Mouse (Mus musculus): ENCODE measurements around the gene Slc25a45. TPM values are rescaled to one million over a fixed set of nuclear protein-coding genes. Genes with fewer than 3 reads are reported as not detected.

Gene Slc25a45
- 1.8 and 2.8 TPM in 2 replicates for polyA plus RNA-seq (2014; fragmentation: Nextera tagmentation; extraction: Ambion mirVana)

GRCm38 (mm10) chr19:5877618-5878361 lies at the start of gene Slc25a45:
TSS of gene Slc25a45 (plus strand) at chr19:5877808.
- peak; percentile 62; the same call in 1 of the 2 replicates for ATAC-seq (ENCODE audit: insufficient number of reproducible peaks, insufficient read depth, low FRiP score, low read depth)
- Histone ChIP-seq H3K4me1 (ENCODE audit: control insufficient read depth, insufficient read depth, low read length) (peaks cover 11% of the 10 kb centered on the region; the same call in 1 of the 2 replicates), H3K27ac (ENCODE audit: low read length) (peak within 1 kb of the TSS; percentile 33; the same call in 1 of the 2 replicates), H3K4me3 (ENCODE audit: low read depth, low read length) (no peak within 1 kb of the TSS), H3K9ac (replicated peaks; ENCODE audit: low read depth, low read length) (0 out of 2 replicates have a peak within 1 kb of the TSS, but pooled peaks have one; percentile 18), H3K36me3 (ENCODE audit: control insufficient read depth, insufficient read depth, low read length) (no peaks in the 10 kb centered on the region), H3K27me3 (ENCODE audit: control insufficient read depth, insufficient read depth, low read length) (no peaks in the 10 kb centered on the region), H3K9me3 (ENCODE audit: control insufficient read depth, low read depth, low read length) (no peaks in the 10 kb centered on the region), H3K4me2 (replicated peaks; ENCODE audit: low read depth, low read length) (0 out of 2 replicates have a peak within 1 kb of the TSS, but pooled peaks have one; percentile 10)
- 43% methylated on average over 15 of the region's 15 CpGs for WGBS

DNA sequence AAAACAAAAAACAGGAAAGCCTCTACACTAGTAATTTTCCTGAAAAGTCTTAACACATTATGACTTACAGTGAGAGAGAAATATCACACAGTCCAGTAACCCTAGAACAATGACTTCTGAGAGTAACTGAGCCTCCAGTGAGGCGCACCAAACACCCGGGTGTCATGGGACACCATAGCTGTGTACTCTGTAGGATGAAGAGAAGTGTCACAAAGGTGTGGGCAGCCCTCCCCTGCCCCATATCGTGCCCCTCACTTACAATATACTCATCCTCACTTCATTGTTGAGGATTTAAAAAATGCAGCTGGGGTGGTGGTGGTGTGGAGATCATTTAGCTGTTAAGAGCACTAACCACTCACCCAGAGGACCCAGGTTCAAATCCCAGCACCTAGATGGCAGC lies 49.5 kb upstream of the Slc25a45 start:
- H3K36me3 ChIP-seq (ENCODE audit: control insufficient read depth, insufficient read depth, low read length), result no peaks in the 10 kb centered on the region
- WGBS, result 93% methylated on average over 3 of the region's 3 CpGs
- no peak overlapping the region for H3K4me3 ChIP-seq (ENCODE audit: low read depth, low read length)
- no peak overlapping the region for H3K27ac ChIP-seq (ENCODE audit: low read length)
- H3K27me3 ChIP-seq (ENCODE audit: control insufficient read depth, insufficient read depth, low read length), result no peaks in the 10 kb centered on the region
- no peak for ATAC-seq (ENCODE audit: insufficient number of reproducible peaks, insufficient read depth, low FRiP score, low read depth)
- no peak overlapping the region for H3K9ac ChIP-seq (replicated peaks; ENCODE audit: low read depth, low read length)
- peaks cover 11% of the 10 kb centered on the region for H3K4me1 ChIP-seq (ENCODE audit: control insufficient read depth, insufficient read depth, low read length)
- H3K9me3 ChIP-seq (ENCODE audit: control insufficient read depth, low read depth, low read length), result no peaks in the 10 kb centered on the region
- H3K4me2 ChIP-seq (replicated peaks; ENCODE audit: low read depth, low read length), result no peak overlapping the region

DNA sequence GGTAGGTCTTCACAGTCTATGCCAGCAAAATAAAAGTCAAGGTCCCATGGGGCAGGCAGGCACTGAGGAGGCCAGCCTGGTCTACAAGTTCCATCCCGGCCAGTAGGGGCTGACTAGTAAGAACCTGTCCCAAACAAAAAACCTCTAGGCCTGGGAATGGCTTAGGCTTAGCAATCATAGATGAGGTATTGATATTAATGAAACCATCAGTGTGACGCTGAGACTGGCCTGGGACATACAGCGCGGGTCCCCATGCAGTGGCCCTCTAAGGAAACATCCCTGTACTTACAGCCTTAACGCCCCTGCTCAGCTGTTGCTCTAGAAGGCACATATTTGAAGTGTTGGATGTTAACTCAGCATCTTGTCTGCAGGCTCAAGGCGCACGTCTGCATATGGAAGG lies 48.7 kb upstream of the Slc25a45 start:
- WGBS, result 83% methylated on average over 7 of the region's 7 CpGs
- no peak for ATAC-seq (ENCODE audit: insufficient number of reproducible peaks, insufficient read depth, low FRiP score, low read depth)
- H3K27me3 ChIP-seq (ENCODE audit: control insufficient read depth, insufficient read depth, low read length), result no peaks in the 10 kb centered on the region
- H3K4me3 ChIP-seq (ENCODE audit: low read depth, low read length), result no peak overlapping the region
- H3K4me1 ChIP-seq (ENCODE audit: control insufficient read depth, insufficient read depth, low read length), result peaks cover 5% of the 10 kb centered on the region; the same call in 1 of the 2 replicates
- no peaks in the 10 kb centered on the region for H3K9me3 ChIP-seq (ENCODE audit: control insufficient read depth, low read depth, low read length)
- no peak overlapping the region for H3K9ac ChIP-seq (replicated peaks; ENCODE audit: low read depth, low read length)
- no peak overlapping the region for H3K4me2 ChIP-seq (replicated peaks; ENCODE audit: low read depth, low read length)
- H3K27ac ChIP-seq (ENCODE audit: low read length), result no peak overlapping the region
- no peaks in the 10 kb centered on the region for H3K36me3 ChIP-seq (ENCODE audit: control insufficient read depth, insufficient read depth, low read length)

GRCm38 (mm10) chr19:5829958-5830615 lies 47.5 kb upstream of the Slc25a45 start:
- H3K36me3 ChIP-seq (ENCODE audit: control insufficient read depth, insufficient read depth, low read length), result no peaks in the 10 kb centered on the region
- no peak overlapping the region for H3K27ac ChIP-seq (ENCODE audit: low read length)
- 68% methylated on average over 19 of the region's 19 CpGs for WGBS
- H3K4me1 ChIP-seq (ENCODE audit: control insufficient read depth, insufficient read depth, low read length), result no peaks in the 10 kb centered on the region
- H3K27me3 ChIP-seq (ENCODE audit: control insufficient read depth, insufficient read depth, low read length), result no peaks in the 10 kb centered on the region
- no peak for ATAC-seq (ENCODE audit: insufficient number of reproducible peaks, insufficient read depth, low FRiP score, low read depth)
- no peak overlapping the region for H3K9ac ChIP-seq (replicated peaks; ENCODE audit: low read depth, low read length)
- no peaks in the 10 kb centered on the region for H3K9me3 ChIP-seq (ENCODE audit: control insufficient read depth, low read depth, low read length)
- H3K4me3 ChIP-seq (ENCODE audit: low read depth, low read length), result no peak overlapping the region
- H3K4me2 ChIP-seq (replicated peaks; ENCODE audit: low read depth, low read length), result no peak overlapping the region

DNA sequence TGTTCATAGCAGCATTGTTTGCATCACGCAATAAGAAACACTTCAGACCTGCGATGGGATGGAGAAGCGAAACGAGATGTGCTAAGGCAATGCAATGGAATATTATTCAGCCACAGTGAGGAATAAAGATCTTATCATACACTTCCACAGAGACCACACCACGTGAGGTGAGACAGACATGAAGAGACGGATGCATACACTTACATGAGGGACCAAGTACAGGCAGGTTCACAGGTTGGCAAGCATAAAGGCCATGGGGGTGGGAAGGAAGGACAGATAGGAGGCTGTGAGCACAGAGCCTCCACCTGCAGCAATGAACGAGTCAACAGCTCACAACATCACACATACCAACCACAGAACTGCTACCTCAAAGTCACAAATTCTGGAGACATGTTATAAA lies 46.8 kb upstream of the Slc25a45 start:
- no peaks in the 10 kb centered on the region for H3K36me3 ChIP-seq (ENCODE audit: control insufficient read depth, insufficient read depth, low read length)
- no peak overlapping the region for H3K4me3 ChIP-seq (ENCODE audit: low read depth, low read length)
- no peaks in the 10 kb centered on the region for H3K4me1 ChIP-seq (ENCODE audit: control insufficient read depth, insufficient read depth, low read length)
- WGBS, result 89% methylated on average over 7 of the region's 7 CpGs
- H3K27me3 ChIP-seq (ENCODE audit: control insufficient read depth, insufficient read depth, low read length), result no peaks in the 10 kb centered on the region
- no peak for ATAC-seq (ENCODE audit: insufficient number of reproducible peaks, insufficient read depth, low FRiP score, low read depth)
- H3K27ac ChIP-seq (ENCODE audit: low read length), result no peak overlapping the region
- no peaks in the 10 kb centered on the region for H3K9me3 ChIP-seq (ENCODE audit: control insufficient read depth, low read depth, low read length)
- H3K9ac ChIP-seq (replicated peaks; ENCODE audit: low read depth, low read length), result no peak overlapping the region
- H3K4me2 ChIP-seq (replicated peaks; ENCODE audit: low read depth, low read length), result no peak overlapping the region

DNA sequence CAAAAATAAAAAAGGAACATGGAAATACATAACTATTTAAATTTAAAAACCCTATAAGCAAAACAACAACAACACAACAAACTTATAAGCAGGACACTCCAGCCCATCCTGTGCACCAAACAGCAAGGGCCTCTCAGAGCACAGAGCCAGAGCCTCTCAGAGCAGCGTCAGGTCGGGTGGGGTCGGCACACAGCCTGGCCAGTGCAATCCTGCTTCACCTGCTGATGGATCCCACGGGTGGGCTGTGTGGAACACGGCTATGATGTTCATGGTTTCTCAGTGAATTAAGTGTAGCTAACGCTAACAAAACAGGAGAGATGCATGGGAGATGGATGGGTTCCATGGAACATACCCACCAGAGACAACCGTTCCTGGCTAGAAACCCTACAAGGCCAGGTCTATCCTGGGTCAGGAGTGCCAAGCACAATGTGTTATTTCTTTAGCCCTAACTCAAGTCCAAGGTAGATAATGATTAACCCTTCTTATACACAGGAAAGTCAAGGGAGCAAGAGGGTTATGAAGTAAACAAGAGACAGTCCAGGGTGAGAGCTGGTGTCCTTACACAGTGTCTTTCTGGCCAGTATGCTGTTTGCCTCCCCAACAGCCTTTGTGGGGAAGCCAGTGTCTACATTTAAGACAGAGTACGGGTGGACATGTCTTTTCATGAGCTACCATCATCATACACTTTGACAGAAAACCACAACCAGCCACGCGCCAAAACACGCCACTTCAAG lies 46.2 kb upstream of the Slc25a45 start:
- Histone ChIP-seq H3K9ac (replicated peaks; ENCODE audit: low read depth, low read length) (no peak overlapping the region), H3K4me1 (ENCODE audit: control insufficient read depth, insufficient read depth, low read length) (no peaks in the 10 kb centered on the region), H3K4me3 (ENCODE audit: low read depth, low read length) (no peak overlapping the region), H3K27ac (ENCODE audit: low read length) (no peak overlapping the region), H3K9me3 (ENCODE audit: control insufficient read depth, low read depth, low read length) (no peaks in the 10 kb centered on the region), H3K27me3 (ENCODE audit: control insufficient read depth, insufficient read depth, low read length) (no peaks in the 10 kb centered on the region), H3K4me2 (replicated peaks; ENCODE audit: low read depth, low read length) (no peak overlapping the region), H3K36me3 (ENCODE audit: control insufficient read depth, insufficient read depth, low read length) (no peaks in the 10 kb centered on the region)
- no peak for ATAC-seq (ENCODE audit: insufficient number of reproducible peaks, insufficient read depth, low FRiP score, low read depth)
- WGBS, result 83% methylated on average over 11 of the region's 11 CpGs

DNA sequence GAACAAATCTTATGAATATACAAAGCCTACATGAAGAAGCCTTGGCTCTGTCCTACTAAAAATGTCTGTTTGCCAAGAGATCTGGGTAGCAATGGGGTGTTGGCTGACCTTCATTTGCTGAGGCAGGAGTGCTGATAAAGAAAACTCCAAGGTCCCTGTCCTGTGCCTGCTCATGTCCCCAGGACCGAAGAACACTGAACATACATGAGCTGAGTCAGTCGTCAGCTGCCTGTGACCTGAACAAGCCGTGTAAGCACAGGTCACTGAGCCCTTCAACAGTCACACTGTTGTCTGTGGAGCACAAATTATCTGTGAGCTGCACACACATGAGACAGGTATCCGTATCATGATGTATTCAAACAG lies 45.7 kb upstream of the Slc25a45 start:
- Histone ChIP-seq H3K4me2 (replicated peaks; ENCODE audit: low read depth, low read length) (no peak overlapping the region), H3K9me3 (ENCODE audit: control insufficient read depth, low read depth, low read length) (no peaks in the 10 kb centered on the region), H3K9ac (replicated peaks; ENCODE audit: low read depth, low read length) (no peak overlapping the region), H3K36me3 (ENCODE audit: control insufficient read depth, insufficient read depth, low read length) (no peaks in the 10 kb centered on the region), H3K27me3 (ENCODE audit: control insufficient read depth, insufficient read depth, low read length) (no peaks in the 10 kb centered on the region), H3K4me1 (ENCODE audit: control insufficient read depth, insufficient read depth, low read length) (no peaks in the 10 kb centered on the region), H3K27ac (ENCODE audit: low read length) (no peak overlapping the region), H3K4me3 (ENCODE audit: low read depth, low read length) (no peak overlapping the region)
- 84% methylated on average over 4 of the region's 4 CpGs for WGBS
- ATAC-seq (ENCODE audit: insufficient number of reproducible peaks, insufficient read depth, low FRiP score, low read depth), result no peak

GRCm38 (mm10) chr19:5832326-5832725 lies 45.3 kb upstream of the Slc25a45 start:
- Histone ChIP-seq H3K4me3 (ENCODE audit: low read depth, low read length) (no peak overlapping the region), H3K36me3 (ENCODE audit: control insufficient read depth, insufficient read depth, low read length) (no peaks in the 10 kb centered on the region), H3K27ac (ENCODE audit: low read length) (no peak overlapping the region), H3K4me2 (replicated peaks; ENCODE audit: low read depth, low read length) (no peak overlapping the region), H3K9me3 (ENCODE audit: control insufficient read depth, low read depth, low read length) (no peaks in the 10 kb centered on the region), H3K9ac (replicated peaks; ENCODE audit: low read depth, low read length) (no peak overlapping the region), H3K27me3 (ENCODE audit: control insufficient read depth, insufficient read depth, low read length) (no peaks in the 10 kb centered on the region), H3K4me1 (ENCODE audit: control insufficient read depth, insufficient read depth, low read length) (no peaks in the 10 kb centered on the region)
- WGBS, result 68% methylated on average over 6 of the region's 6 CpGs
- ATAC-seq (ENCODE audit: insufficient number of reproducible peaks, insufficient read depth, low FRiP score, low read depth), result no peak

Measured in stomach, embryonic 14.5 days (tissue).